Mouse (Mus musculus): ENCODE measurements around the gene Cox5b.

Gene Cox5b

DNA sequence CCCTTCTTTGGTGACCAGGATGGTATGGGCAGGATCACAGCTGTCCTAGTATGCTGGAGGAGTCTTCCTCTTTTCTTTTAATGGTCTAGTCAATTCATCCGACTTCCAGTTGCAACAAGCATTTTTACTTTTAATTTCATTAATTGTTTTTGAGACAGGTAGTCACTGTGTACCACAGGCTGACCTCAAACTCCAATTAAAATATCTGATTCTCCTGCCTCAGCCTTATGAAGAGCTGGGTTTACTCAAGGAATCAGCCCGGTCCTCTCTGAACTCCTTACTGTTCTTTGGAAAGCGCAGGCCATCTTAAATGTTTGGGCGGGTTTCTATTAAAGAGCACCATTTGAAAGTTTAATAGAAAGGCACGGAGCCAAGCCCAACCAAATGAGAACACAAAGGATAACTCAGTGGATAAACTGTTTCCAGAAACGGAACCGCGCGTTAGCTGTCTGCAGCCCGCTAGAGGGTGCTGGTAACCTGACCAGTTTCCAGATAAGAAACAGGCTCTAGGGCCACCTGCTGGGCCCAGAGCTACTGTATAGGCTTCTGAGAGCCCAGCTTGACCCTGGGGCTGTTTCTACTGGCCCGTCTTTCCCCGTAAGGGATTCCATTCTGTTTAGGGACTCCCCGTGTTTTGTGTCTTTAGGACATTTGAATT is 7.3 kb upstream of the Cox5b start:
- DNase-seq (ENCODE audit: low read depth, low spot score) = peak; percentile 90

GRCm38 (mm10) chr1:36690671-36691235 is 496 bp upstream of the Cox5b start:
- no peak for DNase-seq (ENCODE audit: low read depth, low spot score)

DNA sequence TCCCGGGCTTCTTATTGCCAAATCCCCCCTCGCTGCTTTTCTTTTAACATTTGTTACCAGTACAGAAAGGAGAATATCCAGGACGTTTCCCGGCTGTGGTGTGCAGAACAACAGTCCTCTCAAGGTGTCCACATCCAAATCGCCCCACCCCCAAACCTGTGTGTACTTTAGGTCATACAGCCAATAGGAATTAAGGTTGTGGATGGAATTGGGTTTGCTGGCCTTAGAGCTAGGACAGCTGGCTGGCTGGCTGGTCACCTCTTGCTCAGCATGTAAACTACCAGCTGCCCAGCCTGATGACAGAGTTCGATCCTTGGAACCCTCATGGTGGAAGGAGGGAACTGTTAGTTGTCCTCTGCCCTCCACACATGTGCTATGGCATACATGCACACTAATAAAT is 3.6 kb downstream of the Cox5b start:
- no peak for DNase-seq (ENCODE audit: low read depth, low spot score)

DNA sequence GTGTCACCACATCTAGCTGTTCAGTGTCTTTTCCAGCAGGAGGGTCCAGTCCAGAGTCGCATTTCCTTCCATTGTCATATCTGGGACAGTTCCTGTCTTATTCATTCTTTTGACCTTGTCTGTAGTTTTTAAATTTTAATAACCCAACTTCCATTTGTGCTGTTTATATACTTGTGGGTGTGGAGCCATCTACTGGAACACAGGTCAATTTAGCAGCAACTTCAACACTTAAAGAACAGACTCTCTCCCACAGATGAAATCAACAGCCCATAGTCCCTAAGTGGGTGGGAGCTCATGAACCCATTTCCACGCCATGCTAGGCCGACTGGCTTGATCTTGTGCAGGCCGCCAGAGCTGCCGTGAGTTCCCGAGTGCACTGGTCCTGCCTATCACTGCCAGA is 5.2 kb downstream of the Cox5b start:
- peak; percentile 27 for DNase-seq (ENCODE audit: low read depth, low spot score)

GRCm38 (mm10) chr1:36697030-36697429 is 5.8 kb downstream of the Cox5b start:
- DNase-seq (ENCODE audit: low read depth, low spot score) = no peak

- DNase-seq (ENCODE audit: low read depth, low spot score) = no peak
These were observed 15.9 kb downstream of the Cox5b start for GRCm38 (mm10) chr1:36707166-36707565.

DNA sequence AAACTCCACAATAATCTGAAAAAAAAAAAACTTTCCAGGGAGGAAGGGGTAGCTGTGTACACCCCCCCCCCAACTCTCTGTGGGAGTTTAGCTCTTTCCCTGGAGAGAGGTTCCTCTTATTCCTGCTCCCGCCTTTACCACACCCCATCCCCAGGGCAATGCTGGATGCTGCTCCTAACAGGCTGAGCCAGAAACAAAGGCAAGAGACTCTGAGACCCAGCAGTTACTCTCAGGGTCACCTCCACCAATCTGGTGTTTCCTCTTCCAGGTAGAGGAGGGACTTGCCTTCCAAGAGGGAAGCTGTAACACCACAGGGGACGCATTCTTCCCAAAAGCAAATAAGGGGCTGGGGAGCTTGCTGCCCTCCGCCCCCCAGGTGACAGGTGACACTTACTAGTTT is 16.5 kb downstream of the Cox5b start:
- DNase-seq (ENCODE audit: low read depth, low spot score) = no peak

- peak; percentile 17 for DNase-seq (ENCODE audit: low read depth, low spot score)
These were observed 17.4 kb downstream of the Cox5b start for GRCm38 (mm10) chr1:36708626-36709025.

- DNase-seq (ENCODE audit: low read depth, low spot score) = peak; percentile 63
These were observed 18.0 kb downstream of the Cox5b start for GRCm38 (mm10) chr1:36709055-36709853.

DNA sequence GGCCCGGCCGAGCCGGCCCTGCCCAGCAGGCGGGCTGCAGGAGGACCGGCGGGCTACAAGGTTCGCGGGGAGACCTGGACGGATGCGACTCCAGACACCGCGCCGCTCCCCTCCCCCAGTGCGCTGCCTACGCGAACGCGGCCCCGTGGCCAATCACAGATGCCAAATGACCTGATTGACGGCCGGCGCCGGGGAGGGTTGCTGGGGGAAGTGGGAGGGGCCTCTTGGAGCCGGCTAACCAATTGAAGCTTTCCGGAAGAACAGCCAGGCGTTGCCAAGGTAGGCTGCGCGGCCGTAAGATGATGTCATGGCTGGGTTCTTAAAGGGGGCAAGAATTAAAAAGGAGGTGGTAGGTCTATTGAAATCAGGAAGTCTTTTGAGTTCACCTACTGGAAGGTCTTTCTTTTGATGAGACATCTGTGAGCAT is 18.6 kb downstream of the Cox5b start, which contains the start of gene 4933424G06Rik:
Gene 4933424G06Rik, plus strand, starts transcription at position 296 of the 427 bp plus-strand sequence.
- DNase-seq (ENCODE audit: low read depth, low spot score) = peak; percentile 99

DNA sequence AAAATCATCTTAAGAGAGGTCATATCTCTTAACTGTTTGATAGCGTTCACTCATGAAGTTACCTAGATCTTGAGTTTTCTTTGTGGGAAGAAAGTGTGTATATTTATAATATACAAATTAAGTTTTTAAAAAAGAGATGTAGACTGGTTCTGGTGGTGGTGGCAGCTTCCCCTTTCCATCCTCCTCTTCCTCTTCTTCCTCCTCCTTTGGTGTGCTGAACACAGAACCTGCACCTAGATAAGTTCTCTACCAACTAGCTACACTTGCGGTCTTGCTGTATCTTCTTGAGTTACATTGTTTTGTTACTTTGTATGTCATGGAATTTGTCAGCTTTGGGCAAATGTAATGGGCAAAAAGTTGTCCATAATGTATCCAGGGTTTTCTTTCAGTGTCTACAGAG is 19.9 kb downstream of the Cox5b start:
- DNase-seq (ENCODE audit: low read depth, low spot score) = no peak

- DNase-seq (ENCODE audit: low read depth, low spot score) = no peak
These were observed 23.1 kb downstream of the Cox5b start, which contains the start of gene Actr1b for GRCm38 (mm10) chr1:36714311-36714710. Actr1b (minus strand) TSS chr1:36714422.

DNA sequence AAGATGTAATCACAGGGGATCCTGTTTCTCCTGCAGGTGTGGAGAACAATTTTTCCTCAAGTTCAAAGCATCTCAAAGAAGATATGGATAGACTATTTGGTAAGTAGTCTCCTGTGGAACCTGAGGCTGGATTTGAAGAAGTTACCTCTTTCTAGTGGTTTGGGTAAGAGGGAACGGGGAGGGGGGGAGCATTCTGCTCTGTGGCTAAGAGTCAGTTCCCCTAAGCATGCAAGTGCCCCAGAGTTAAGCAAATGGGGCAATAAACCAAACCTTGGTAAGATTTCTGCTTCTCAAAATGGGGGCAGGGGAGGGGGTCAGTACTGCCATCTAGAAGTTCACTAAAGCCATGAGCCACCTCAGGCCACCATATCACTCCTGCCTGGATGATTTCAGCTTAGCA is 27.5 kb downstream of the Cox5b start:
- no peak for DNase-seq (ENCODE audit: low read depth, low spot score)

GRCm38 (mm10) chr1:36723146-36724056 is 32.2 kb downstream of the Cox5b start:
- DNase-seq (ENCODE audit: low read depth, low spot score) = no peak

DNA sequence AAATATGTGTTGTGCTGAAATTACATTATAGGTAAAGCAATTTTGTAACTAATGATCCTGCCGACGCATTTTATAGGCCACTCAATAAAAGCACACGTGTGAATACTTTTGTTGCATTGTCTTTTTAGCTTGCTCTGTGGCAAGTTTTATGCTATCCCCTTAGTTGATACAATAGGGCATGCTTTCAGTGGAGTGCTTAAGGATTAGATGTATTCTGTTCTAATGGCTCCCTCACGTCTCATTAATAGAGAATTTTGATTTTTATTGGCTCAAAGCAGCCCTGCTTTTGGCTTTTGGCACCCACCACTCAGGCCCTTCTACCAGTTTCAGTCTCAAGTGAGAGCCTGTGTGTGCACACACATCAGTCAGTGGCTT is 32.8 kb downstream of the Cox5b start:
- no peak for DNase-seq (ENCODE audit: low read depth, low spot score)

GRCm38 (mm10) chr1:36737300-36737699 is 46.1 kb downstream of the Cox5b start:
- DNase-seq (ENCODE audit: low read depth, low spot score) = peak; percentile 92

DNA sequence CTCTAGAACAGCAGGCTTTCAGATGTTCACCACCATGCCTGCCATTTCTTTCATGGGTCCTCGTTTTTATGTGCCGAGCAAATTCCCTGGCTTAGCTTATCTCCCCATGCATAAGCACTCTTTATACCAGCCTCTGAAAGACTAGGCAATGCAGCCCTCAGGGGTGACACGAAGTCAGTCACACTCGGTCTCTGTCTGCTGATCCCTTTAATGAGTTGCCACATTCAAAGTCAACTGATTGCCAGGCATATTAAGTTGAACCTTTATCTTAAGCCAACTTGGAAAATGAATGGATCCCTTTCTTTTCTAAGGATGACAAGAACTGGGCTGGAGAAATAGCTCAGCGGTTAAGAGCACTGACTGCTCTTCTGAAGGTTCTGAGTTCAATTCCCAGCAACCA is 48.0 kb downstream of the Cox5b start:
- no peak for DNase-seq (ENCODE audit: low read depth, low spot score)

DNA sequence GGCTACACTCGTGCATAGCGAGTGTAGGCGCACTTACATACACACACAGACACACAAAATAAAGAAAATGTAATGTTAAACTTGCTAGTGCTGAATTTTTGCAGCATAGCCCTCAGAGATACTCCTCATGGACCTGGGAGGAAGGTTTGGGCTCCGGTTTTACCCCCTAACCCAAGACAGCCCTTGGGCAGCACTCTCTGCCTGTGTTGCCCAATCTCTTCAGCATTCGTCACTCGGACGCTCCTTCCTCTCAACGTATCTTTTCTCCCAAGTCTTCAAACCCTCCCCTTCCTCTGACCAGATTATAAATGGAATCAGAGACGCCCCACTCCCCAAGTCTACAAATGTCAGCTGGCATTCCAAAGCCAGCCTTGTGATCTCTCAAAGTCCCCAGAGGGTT is 51.8 kb downstream of the Cox5b start:
- DNase-seq (ENCODE audit: low read depth, low spot score) = no peak

All from 3T3-L1 (cell line).